Mouse (Mus musculus): ENCODE measurements around the gene Kdm2b. TPM values are rescaled to one million over a fixed set of nuclear protein-coding genes. Genes with fewer than 3 reads are reported as not detected.

The Kdm2b gene
- polyA plus RNA-seq, 1 experiment: 50.9 TPM

DNA sequence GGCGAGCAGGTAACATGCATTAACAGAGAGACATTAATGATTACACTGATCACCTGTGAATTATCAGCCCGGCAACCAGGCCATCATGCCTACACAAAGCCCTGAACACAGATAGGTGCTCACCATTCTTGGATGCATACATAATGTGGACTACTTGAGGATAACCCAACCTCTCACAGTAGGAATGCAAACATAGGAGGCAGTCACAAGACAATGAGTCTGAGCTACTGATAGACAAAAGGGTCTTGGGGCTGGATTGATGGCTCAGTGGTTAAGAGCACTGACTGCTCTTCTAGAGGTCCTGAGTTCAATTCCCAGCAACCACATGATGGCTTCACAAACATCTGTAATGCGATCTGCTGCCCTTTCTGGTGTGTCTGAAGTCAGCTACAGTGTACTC is 117.0 kb downstream of the Kdm2b start:
- TF ChIP-seq POLR2A (IDR thresholded peaks at IDR 0.05; ENCODE audit: control insufficient read depth, low read depth, low read length) (no peak), CTCF (IDR thresholded peaks at IDR 0.05; ENCODE audit: control insufficient read depth, insufficient read depth, insufficient replicate concordance, low read depth, low read length) (no peak)
- Histone ChIP-seq H3K27ac (ENCODE audit: control insufficient read depth, insufficient read depth, low read depth, low read length) (no peak overlapping the region), H3K4me3 (ENCODE audit: control insufficient read depth, low read depth, low read length) (no peak overlapping the region), H3K4me1 (ENCODE audit: control insufficient read depth, insufficient read depth, low read length) (no peaks in the 10 kb centered on the region), H3K36me3 (ENCODE audit: control insufficient read depth, insufficient read depth, low read length) (peaks cover 1% of the 10 kb centered on the region), H3K27me3 (ENCODE audit: control insufficient read depth, insufficient read depth, low read length) (no peaks in the 10 kb centered on the region)

DNA sequence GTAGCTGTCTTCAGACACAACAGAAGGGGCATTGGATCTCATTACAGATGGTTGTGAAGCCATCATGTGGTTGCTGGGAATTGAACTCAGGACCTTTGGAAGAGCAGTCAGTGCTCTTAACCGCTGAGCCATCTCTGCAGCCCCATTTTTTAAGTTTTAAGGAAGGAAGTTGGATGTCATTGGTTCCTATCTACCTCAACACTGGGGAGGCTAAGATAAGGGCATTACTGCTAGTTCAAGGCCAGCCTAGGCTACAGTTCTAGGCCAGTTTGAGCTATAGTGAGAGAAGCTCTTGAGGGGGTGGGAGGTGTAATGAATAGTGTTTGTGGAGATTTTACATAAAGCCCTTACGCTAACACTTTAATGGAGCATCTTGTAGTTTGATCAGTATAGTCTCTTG is 126.6 kb downstream of the Kdm2b start:
- no peak for TF ChIP-seq POLR2A (IDR thresholded peaks at IDR 0.05; ENCODE audit: control insufficient read depth, low read depth, low read length)
- no peak for TF ChIP-seq CTCF (IDR thresholded peaks at IDR 0.05; ENCODE audit: control insufficient read depth, insufficient read depth, insufficient replicate concordance, low read depth, low read length)
- Histone ChIP-seq H3K27me3 (ENCODE audit: control insufficient read depth, insufficient read depth, low read length) (no peaks in the 10 kb centered on the region), H3K36me3 (ENCODE audit: control insufficient read depth, insufficient read depth, low read length) (peaks cover 3% of the 10 kb centered on the region), H3K4me3 (ENCODE audit: control insufficient read depth, low read depth, low read length) (no peak overlapping the region), H3K4me1 (ENCODE audit: control insufficient read depth, insufficient read depth, low read length) (no peaks in the 10 kb centered on the region), H3K27ac (ENCODE audit: control insufficient read depth, insufficient read depth, low read depth, low read length) (no peak overlapping the region)

DNA sequence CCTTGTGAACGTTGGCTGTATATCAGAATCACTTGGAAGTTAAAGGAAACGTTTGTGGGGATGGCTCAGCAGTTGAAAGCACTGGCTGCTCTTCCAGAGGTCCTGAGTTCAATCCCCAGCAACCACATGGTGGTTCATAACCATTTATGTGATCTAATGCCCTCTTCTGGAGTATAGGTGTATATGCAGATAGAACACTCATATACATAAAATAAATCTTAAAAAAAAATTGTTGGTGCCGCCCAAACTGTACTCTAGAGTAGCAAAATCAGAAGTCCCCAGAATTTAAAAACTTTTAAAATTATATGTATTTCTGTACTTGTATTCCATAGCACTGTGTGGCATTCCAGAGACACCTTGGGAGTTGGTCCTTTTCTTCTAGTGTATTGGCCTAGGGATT is 133.8 kb downstream of the Kdm2b start:
- Histone ChIP-seq H3K27me3 (ENCODE audit: control insufficient read depth, insufficient read depth, low read length) (no peaks in the 10 kb centered on the region), H3K4me3 (ENCODE audit: control insufficient read depth, low read depth, low read length) (no peak overlapping the region), H3K4me1 (ENCODE audit: control insufficient read depth, insufficient read depth, low read length) (peaks cover 4% of the 10 kb centered on the region), H3K27ac (ENCODE audit: control insufficient read depth, insufficient read depth, low read depth, low read length) (no peak overlapping the region), H3K36me3 (ENCODE audit: control insufficient read depth, insufficient read depth, low read length) (no peaks in the 10 kb centered on the region; the same call in 1 of the 2 replicates)
- TF ChIP-seq CTCF (IDR thresholded peaks at IDR 0.05; ENCODE audit: control insufficient read depth, insufficient read depth, insufficient replicate concordance, low read depth, low read length) (no peak), POLR2A (IDR thresholded peaks at IDR 0.05; ENCODE audit: control insufficient read depth, low read depth, low read length) (no peak)

DNA sequence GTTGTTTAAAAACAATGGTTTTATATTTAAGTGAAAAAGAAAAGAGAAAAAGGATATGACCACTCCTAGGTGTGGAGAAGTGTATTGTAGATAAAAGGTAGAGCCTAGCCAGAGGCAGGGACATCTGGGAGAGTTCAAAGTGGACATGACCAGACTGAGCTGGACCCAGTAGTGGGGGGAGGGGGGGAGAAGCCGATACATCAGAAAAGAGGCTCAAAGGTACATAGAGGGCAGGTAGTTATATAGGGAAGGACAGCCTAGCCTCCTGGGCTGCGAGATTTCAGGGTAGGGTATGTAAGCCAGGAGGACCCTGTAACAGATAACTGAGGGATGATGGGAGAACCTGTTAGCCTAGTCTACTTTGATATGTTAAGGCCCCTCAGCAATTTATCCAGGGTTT is 137.0 kb downstream of the Kdm2b start:
- H3K27ac ChIP-seq (ENCODE audit: control insufficient read depth, insufficient read depth, low read depth, low read length): no peak overlapping the region
- H3K4me1 ChIP-seq (ENCODE audit: control insufficient read depth, insufficient read depth, low read length): peaks cover 11% of the 10 kb centered on the region
- H3K27me3 ChIP-seq (ENCODE audit: control insufficient read depth, insufficient read depth, low read length): no peaks in the 10 kb centered on the region
- no peak overlapping the region for H3K4me3 ChIP-seq (ENCODE audit: control insufficient read depth, low read depth, low read length)
- TF ChIP-seq CTCF (IDR thresholded peaks at IDR 0.05; ENCODE audit: control insufficient read depth, insufficient read depth, insufficient replicate concordance, low read depth, low read length) (no peak), POLR2A (IDR thresholded peaks at IDR 0.05; ENCODE audit: control insufficient read depth, low read depth, low read length) (no peak)
- H3K36me3 ChIP-seq (ENCODE audit: control insufficient read depth, insufficient read depth, low read length): no peaks in the 10 kb centered on the region

DNA sequence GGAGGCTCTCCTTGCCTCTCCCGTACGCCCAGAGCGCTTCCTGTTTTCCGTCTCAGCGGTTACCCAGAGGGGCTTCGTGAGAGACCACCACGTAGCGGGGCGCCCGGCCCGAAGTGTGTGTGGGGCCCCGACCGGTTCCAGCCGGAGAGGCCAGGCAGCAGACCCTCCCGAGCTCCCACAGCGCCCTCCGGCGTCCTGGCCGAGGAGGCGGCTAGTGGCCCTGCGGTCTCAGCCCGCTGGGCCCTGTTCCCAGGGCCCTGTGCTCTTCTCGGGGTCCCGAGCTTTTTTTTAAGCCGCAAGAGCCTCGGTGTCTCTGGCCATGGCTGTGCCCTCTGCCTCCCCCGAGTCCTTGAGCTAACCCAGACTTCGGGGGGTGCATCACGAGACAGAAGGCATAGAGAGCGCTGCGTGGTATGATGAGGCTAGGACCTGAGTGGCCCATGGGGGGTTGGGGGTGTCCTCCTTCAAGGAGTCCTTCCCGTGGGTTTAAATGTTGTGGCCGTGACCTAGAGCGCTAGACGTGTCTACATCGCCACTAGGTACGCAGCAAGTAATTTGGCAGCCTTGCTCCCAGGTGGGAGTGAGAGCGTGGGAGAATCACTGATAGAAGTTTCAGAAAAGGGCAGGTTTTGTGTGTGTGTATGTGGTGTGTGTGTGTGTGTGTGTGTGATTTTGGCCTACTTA is 139.2 kb downstream of the Kdm2b start:
- Histone ChIP-seq H3K36me3 (ENCODE audit: control insufficient read depth, insufficient read depth, low read length) (no peaks in the 10 kb centered on the region), H3K4me3 (ENCODE audit: control insufficient read depth, low read depth, low read length) (peak overlapping the region; percentile 100), H3K27me3 (ENCODE audit: control insufficient read depth, insufficient read depth, low read length) (no peaks in the 10 kb centered on the region), H3K27ac (ENCODE audit: control insufficient read depth, insufficient read depth, low read depth, low read length) (peak overlapping the region; percentile 99), H3K4me1 (ENCODE audit: control insufficient read depth, insufficient read depth, low read length) (peaks cover 9% of the 10 kb centered on the region)
- TF ChIP-seq CTCF (IDR thresholded peaks at IDR 0.05; ENCODE audit: control insufficient read depth, insufficient read depth, insufficient replicate concordance, low read depth, low read length) (no peak), POLR2A (IDR thresholded peaks at IDR 0.05; ENCODE audit: control insufficient read depth, low read depth, low read length) (no peak; the same call in 1 of the 2 replicates)

DNA sequence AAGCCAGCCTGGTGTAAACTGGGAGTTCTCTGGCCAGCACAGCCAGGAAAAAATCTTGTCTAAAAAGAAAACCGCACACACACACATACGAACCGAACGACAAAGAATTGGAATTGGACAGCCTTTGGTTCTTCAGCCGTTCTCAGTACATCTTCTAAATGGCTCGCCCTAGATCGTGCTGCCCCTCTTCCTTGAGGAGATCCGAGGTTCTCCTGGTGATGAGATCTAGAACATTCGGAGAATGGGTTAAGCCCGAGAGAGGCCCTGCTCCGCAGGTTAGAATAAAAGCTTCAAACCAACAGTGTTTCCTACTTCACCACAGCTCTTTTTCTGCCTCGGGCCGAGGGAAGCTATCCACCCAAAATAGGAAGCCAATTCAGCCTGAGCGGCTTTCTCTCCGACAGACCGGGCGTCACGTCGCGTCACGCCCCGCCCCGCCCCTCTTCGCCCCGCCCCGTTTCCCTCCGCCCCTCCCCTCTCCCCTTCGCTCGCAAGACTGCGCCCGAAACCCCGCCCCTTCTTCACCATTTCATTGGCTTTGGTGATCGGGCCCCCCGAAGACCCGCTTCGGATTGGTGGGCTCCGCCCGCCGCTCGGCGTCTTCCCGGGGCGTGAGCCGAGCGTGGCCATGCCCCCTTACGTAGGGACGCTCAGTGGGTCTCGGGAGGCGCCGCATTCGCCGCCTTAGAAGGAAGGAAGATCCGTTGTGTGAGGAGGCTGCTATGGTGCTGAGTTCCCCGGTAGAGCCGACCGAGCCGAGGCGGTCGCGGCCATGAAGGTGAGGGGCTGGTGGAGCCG is 139.9 kb downstream of the Kdm2b start, which contains the start of gene Rnf34:
TSS of gene Rnf34 (plus strand) at position 528 of the 798 bp plus-strand sequence.
- Histone ChIP-seq H3K36me3 (ENCODE audit: control insufficient read depth, insufficient read depth, low read length) (no peaks in the 10 kb centered on the region), H3K27me3 (ENCODE audit: control insufficient read depth, insufficient read depth, low read length) (no peaks in the 10 kb centered on the region), H3K27ac (ENCODE audit: control insufficient read depth, insufficient read depth, low read depth, low read length) (peak within 1 kb of the TSS; percentile 99), H3K4me1 (ENCODE audit: control insufficient read depth, insufficient read depth, low read length) (peaks cover 9% of the 10 kb centered on the region), H3K4me3 (ENCODE audit: control insufficient read depth, low read depth, low read length) (peak within 1 kb of the TSS; percentile 100)
- TF ChIP-seq POLR2A (IDR thresholded peaks at IDR 0.05; ENCODE audit: control insufficient read depth, low read depth, low read length) (peak; percentile 98), CTCF (IDR thresholded peaks at IDR 0.05; ENCODE audit: control insufficient read depth, insufficient read depth, insufficient replicate concordance, low read depth, low read length) (no peak)

DNA sequence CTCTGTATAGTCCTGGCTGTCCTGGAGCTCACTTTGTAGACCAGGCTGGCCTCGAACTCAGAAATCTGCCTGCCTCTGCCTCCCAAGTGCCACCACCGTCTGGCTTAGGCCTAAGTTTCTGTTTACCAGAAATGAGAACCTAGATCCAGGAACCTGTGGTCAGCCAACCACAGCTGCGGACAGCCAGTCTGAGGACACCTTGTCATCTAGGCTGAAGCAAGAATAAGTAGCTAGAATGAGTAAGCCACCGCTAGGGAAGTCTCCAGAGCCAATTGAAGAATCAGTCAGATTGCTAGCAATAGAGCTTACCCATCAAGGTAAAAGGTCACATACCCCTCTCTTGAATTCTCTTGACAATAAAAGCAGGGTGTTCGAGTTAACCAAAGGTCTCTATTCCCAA is 145.8 kb downstream of the Kdm2b start:
- Histone ChIP-seq H3K27ac (ENCODE audit: control insufficient read depth, insufficient read depth, low read depth, low read length) (no peak overlapping the region), H3K36me3 (ENCODE audit: control insufficient read depth, insufficient read depth, low read length) (no peaks in the 10 kb centered on the region), H3K4me1 (ENCODE audit: control insufficient read depth, insufficient read depth, low read length) (no peaks in the 10 kb centered on the region), H3K4me3 (ENCODE audit: control insufficient read depth, low read depth, low read length) (no peak overlapping the region), H3K27me3 (ENCODE audit: control insufficient read depth, insufficient read depth, low read length) (no peaks in the 10 kb centered on the region)
- TF ChIP-seq POLR2A (IDR thresholded peaks at IDR 0.05; ENCODE audit: control insufficient read depth, low read depth, low read length) (no peak), CTCF (IDR thresholded peaks at IDR 0.05; ENCODE audit: control insufficient read depth, insufficient read depth, insufficient replicate concordance, low read depth, low read length) (no peak)
